Mouse (Mus musculus): ENCODE data around the gene Txnrd2. TPM values are rescaled to one million over a fixed set of nuclear protein-coding genes. Genes with fewer than 3 reads are reported as not detected.
A peak's percentile ranks its signal among the peaks of the same experiment; 100 is the strongest.

The Txnrd2 gene
- polyA plus RNA-seq, 1 experiment from 2014 or later: 29.6 TPM

DNA sequence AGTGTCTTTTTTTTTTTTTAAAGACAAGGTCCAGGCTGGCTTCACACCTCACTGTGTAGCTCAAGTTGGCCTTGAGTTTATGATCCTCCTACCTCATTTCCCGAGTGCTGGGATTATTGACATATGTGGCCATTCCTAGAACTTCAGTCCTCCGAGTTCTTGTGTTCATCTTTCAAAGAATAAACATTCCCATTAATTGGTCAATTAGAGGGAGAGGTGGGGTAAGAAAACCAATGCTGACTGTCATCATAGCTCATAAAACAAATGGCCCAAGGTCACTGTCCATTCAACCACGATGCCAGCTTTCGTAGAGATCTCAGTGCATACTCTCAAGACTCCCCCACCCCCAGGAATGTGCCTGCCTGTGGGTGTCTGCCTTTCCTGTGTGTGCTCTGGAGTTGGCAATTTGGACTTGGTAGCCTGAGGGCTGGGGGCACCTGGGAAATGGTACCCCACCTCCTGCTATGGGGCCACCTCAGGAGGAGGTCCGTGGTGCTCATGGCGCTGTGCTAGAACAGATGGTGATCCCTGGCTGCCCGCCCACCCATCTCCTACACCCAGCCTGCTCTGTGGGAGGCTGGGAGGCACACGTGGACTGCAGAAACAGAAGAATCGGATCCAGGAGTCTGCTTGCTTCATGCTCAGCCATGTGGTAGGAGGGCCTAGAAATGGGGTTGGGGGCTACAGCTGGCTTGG is 25.4 kb downstream of the Txnrd2 start:
- Histone ChIP-seq H3K27ac (no peak overlapping the region), H3K36me3 (peaks cover 24% of the 10 kb centered on the region), H3K27me3 (ENCODE audit: low read depth, poor library complexity, severe bottlenecking) (no peaks in the 10 kb centered on the region; the same call in 1 of the 2 replicates), H3K9me3 (replicated peaks) (no peaks in the 10 kb centered on the region), H3K4me1 (peaks cover 19% of the 10 kb centered on the region), H3K4me3 (no peak overlapping the region)
- WGBS: 69% methylated on average over 9 of the region's 9 CpGs
- DNase-seq (ENCODE audit: low spot score): no peak

GRCm38 (mm10) chr16:18452361-18452862 is 26.2 kb downstream of the Txnrd2 start:
- no peak for DNase-seq (ENCODE audit: low spot score)
- Histone ChIP-seq H3K4me1 (peaks cover 18% of the 10 kb centered on the region), H3K4me3 (no peak overlapping the region), H3K36me3 (peaks cover 31% of the 10 kb centered on the region), H3K9me3 (replicated peaks) (no peaks in the 10 kb centered on the region), H3K27me3 (ENCODE audit: low read depth, poor library complexity, severe bottlenecking) (no peaks in the 10 kb centered on the region; the same call in 1 of the 2 replicates), H3K27ac (no peak overlapping the region)
- 85% methylated on average over 8 of the region's 8 CpGs for WGBS

GRCm38 (mm10) chr16:18453846-18454245 is 27.7 kb downstream of the Txnrd2 start:
- no peaks in the 10 kb centered on the region for H3K9me3 ChIP-seq (replicated peaks)
- H3K36me3 ChIP-seq: peaks cover 40% of the 10 kb centered on the region
- peaks cover 8% of the 10 kb centered on the region for H3K27me3 ChIP-seq (ENCODE audit: low read depth, poor library complexity, severe bottlenecking)
- peak; percentile 30 for DNase-seq (ENCODE audit: low spot score)
- H3K4me1 ChIP-seq: peaks cover 17% of the 10 kb centered on the region
- 22% methylated on average over 5 of the region's 5 CpGs for WGBS
- no peak overlapping the region for H3K4me3 ChIP-seq
- H3K27ac ChIP-seq: 0 out of 2 replicates have a peak overlapping the region, but pooled peaks have one; percentile 7

- H3K4me3 ChIP-seq: no peak overlapping the region
- peaks cover 10% of the 10 kb centered on the region for H3K27me3 ChIP-seq (ENCODE audit: low read depth, poor library complexity, severe bottlenecking)
- no peak for DNase-seq (ENCODE audit: low spot score)
- no peaks in the 10 kb centered on the region for H3K9me3 ChIP-seq (replicated peaks)
- peaks cover 30% of the 10 kb centered on the region for H3K36me3 ChIP-seq
- no peak overlapping the region for H3K27ac ChIP-seq
- H3K4me1 ChIP-seq: peaks cover 33% of the 10 kb centered on the region
- 90% methylated on average over 6 of the region's 6 CpGs for WGBS
These were observed 29.2 kb downstream of the Txnrd2 start for GRCm38 (mm10) chr16:18455407-18455806.

- Histone ChIP-seq H3K36me3 (peaks cover 27% of the 10 kb centered on the region), H3K27ac (no peak overlapping the region), H3K4me1 (peaks cover 34% of the 10 kb centered on the region), H3K9me3 (replicated peaks) (no peaks in the 10 kb centered on the region), H3K27me3 (ENCODE audit: low read depth, poor library complexity, severe bottlenecking) (peaks cover 21% of the 10 kb centered on the region), H3K4me3 (no peak overlapping the region)
- DNase-seq (ENCODE audit: low spot score): no peak
These were observed 32.5 kb downstream of the Txnrd2 start for GRCm38 (mm10) chr16:18458661-18459060.

- H3K27me3 ChIP-seq (ENCODE audit: low read depth, poor library complexity, severe bottlenecking): peaks cover 21% of the 10 kb centered on the region
- no peak overlapping the region for H3K4me3 ChIP-seq
- no peaks in the 10 kb centered on the region for H3K9me3 ChIP-seq (replicated peaks)
- peaks cover 33% of the 10 kb centered on the region for H3K4me1 ChIP-seq
- H3K27ac ChIP-seq: peak overlapping the region; percentile 15; the same call in 1 of the 2 replicates
- 17% methylated on average over 12 of the region's 12 CpGs for WGBS
- peaks cover 27% of the 10 kb centered on the region for H3K36me3 ChIP-seq
- DNase-seq (ENCODE audit: low spot score): no peak
These were observed 33.3 kb downstream of the Txnrd2 start for GRCm38 (mm10) chr16:18459335-18459954.

DNA sequence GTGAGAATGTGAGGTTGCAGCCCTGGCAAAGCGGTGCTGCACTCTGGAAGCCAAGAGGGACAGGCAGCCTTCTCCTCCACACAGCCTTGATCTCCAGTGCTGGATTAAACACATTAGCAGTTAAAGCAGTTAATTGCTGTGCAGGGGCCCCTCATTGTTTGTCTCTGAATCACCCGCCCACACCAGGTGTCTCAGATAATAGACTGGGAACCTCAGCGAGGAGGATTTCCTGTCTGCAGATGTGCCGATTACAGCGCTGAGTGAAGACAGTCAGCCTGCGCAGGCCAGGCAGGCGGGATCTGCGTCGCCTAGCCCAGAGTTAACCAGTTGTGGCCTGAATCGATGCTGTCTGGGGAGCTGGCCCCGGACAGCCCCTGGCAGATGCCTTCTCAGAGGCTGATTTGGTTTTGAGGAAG is 33.8 kb downstream of the Txnrd2 start:
- H3K36me3 ChIP-seq: peaks cover 27% of the 10 kb centered on the region
- peaks cover 21% of the 10 kb centered on the region for H3K27me3 ChIP-seq (ENCODE audit: low read depth, poor library complexity, severe bottlenecking)
- WGBS: 3% methylated on average over 11 of the region's 11 CpGs
- no peaks in the 10 kb centered on the region for H3K9me3 ChIP-seq (replicated peaks)
- peak; percentile 57 for DNase-seq (ENCODE audit: low spot score)
- H3K4me3 ChIP-seq: no peak overlapping the region
- H3K27ac ChIP-seq: peak overlapping the region; percentile 15; the same call in 1 of the 2 replicates
- H3K4me1 ChIP-seq: peaks cover 33% of the 10 kb centered on the region

- H3K27me3 ChIP-seq (ENCODE audit: low read depth, poor library complexity, severe bottlenecking): peaks cover 21% of the 10 kb centered on the region
- peaks cover 33% of the 10 kb centered on the region for H3K4me1 ChIP-seq
- peaks cover 21% of the 10 kb centered on the region for H3K36me3 ChIP-seq
- WGBS: 91% methylated on average over 3 of the region's 3 CpGs
- no peak overlapping the region for H3K27ac ChIP-seq
- no peak overlapping the region for H3K4me3 ChIP-seq
- DNase-seq (ENCODE audit: low spot score): no peak
- H3K9me3 ChIP-seq (replicated peaks): no peaks in the 10 kb centered on the region
These were observed 34.6 kb downstream of the Txnrd2 start for GRCm38 (mm10) chr16:18460826-18461225.

DNA sequence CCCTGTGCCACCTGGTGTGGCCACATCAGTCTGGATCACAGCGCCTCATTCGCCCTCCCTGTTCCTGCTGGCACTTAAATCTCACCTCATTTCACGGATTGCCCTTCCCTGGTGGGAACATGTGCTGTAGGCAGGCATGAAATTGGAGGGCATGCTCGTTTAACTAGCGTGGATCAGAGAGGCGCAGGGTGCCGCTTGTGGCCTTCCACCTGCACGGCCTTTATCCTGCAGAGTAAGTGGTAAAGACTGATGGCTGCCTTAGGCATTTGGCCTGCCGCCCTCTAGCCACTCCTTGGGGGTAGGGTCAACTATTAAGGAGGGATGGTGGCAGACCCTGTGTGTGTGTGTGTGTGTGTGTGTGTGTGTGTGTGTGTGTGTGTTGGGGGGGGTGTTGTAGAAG is 35.8 kb downstream of the Txnrd2 start:
- Histone ChIP-seq H3K27me3 (ENCODE audit: low read depth, poor library complexity, severe bottlenecking) (peaks cover 21% of the 10 kb centered on the region; the same call in 1 of the 2 replicates), H3K27ac (no peak overlapping the region), H3K36me3 (peaks cover 13% of the 10 kb centered on the region), H3K9me3 (replicated peaks) (no peaks in the 10 kb centered on the region), H3K4me3 (no peak overlapping the region), H3K4me1 (peaks cover 33% of the 10 kb centered on the region)
- WGBS: 59% methylated on average over 9 of the region's 9 CpGs
- no peak for DNase-seq (ENCODE audit: low spot score)

- DNase-seq (ENCODE audit: low spot score): no peak
- Histone ChIP-seq H3K4me3 (no peak overlapping the region), H3K27me3 (ENCODE audit: low read depth, poor library complexity, severe bottlenecking) (peaks cover 21% of the 10 kb centered on the region; the same call in 1 of the 2 replicates), H3K36me3 (peaks cover 8% of the 10 kb centered on the region), H3K4me1 (peaks cover 33% of the 10 kb centered on the region), H3K9me3 (replicated peaks) (no peaks in the 10 kb centered on the region), H3K27ac (no peak overlapping the region)
- WGBS: 41% methylated on average over 8 of the region's 8 CpGs
These were observed 36.4 kb downstream of the Txnrd2 start for GRCm38 (mm10) chr16:18462598-18462997.

GRCm38 (mm10) chr16:18464271-18464670 is 38.1 kb downstream of the Txnrd2 start:
- no peak overlapping the region for H3K27ac ChIP-seq
- peaks cover 27% of the 10 kb centered on the region for H3K4me1 ChIP-seq
- H3K4me3 ChIP-seq: no peak overlapping the region
- WGBS: 87% methylated on average over 3 of the region's 3 CpGs
- peaks cover 7% of the 10 kb centered on the region for H3K36me3 ChIP-seq
- DNase-seq (ENCODE audit: low spot score): no peak
- H3K9me3 ChIP-seq (replicated peaks): no peaks in the 10 kb centered on the region
- peaks cover 13% of the 10 kb centered on the region; the same call in 1 of the 2 replicates for H3K27me3 ChIP-seq (ENCODE audit: low read depth, poor library complexity, severe bottlenecking)

DNA sequence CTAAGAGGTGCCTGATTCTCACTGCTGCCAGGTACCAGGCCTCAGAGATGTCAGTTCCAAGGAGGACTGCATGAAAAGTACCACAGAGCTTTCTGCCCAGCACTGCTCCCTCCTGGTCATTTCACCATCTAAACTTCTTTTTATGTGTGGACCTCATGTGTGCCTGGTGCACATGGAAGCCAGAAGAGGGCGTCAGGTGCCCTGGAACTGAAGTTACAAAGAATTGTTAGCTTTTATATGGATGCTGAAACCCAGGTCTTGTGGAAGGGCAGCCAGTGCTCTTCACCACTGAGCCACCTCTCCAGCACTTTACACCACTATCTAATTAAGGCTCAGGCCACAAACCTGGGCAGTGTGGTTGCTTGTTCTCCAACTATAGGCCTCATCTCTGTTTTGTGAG is 44.6 kb downstream of the Txnrd2 start:
- H3K9me3 ChIP-seq (replicated peaks): no peaks in the 10 kb centered on the region
- no peak overlapping the region for H3K27ac ChIP-seq
- peaks cover 14% of the 10 kb centered on the region; the same call in 1 of the 2 replicates for H3K4me1 ChIP-seq
- no peak overlapping the region for H3K4me3 ChIP-seq
- H3K27me3 ChIP-seq (ENCODE audit: low read depth, poor library complexity, severe bottlenecking): no peaks in the 10 kb centered on the region
- peaks cover 48% of the 10 kb centered on the region for H3K36me3 ChIP-seq
- WGBS: 36% methylated on average over 1 of the region's 1 CpGs
- DNase-seq (ENCODE audit: low spot score): no peak

- Histone ChIP-seq H3K36me3 (peaks cover 52% of the 10 kb centered on the region), H3K27me3 (ENCODE audit: low read depth, poor library complexity, severe bottlenecking) (no peaks in the 10 kb centered on the region), H3K4me1 (peaks cover 14% of the 10 kb centered on the region; the same call in 1 of the 2 replicates), H3K4me3 (no peak overlapping the region), H3K27ac (no peak overlapping the region), H3K9me3 (replicated peaks) (no peaks in the 10 kb centered on the region)
- 86% methylated on average over 11 of the region's 11 CpGs for WGBS
- DNase-seq (ENCODE audit: low spot score): no peak
These were observed 45.3 kb downstream of the Txnrd2 start for GRCm38 (mm10) chr16:18471381-18471955.

Measured in limb, embryonic 10.5 days (tissue).